Mouse (Mus musculus) CH12.LX (cell line): ENCODE measurements at regions not wholly inside any gene's neighbourhood (a gene's known extent, or its start where the extent isn't known, plus 50 kb on each side); places are given as distances from the start of the nearest gene placed in this dataset.

ENCODE experiments used
- DNase-seq: peaks from one replicate; pipeline ENCODE4 v3.0.0-alpha.2; 2013; ENCODE audit errors: extremely low read depth
- H3K27ac ChIP-seq: 2 replicates; pipeline ENCODE4 v1.5.1; 2012; ENCODE audit warnings: low read depth, mild to moderate bottlenecking, control low read depth, moderate library complexity; ENCODE audit not compliant: insufficient read depth
- H3K27me3 ChIP-seq: replicated peaks from 2 replicates; pipeline ENCODE3; 2012; ENCODE audit warnings: inconsistent platforms
- H3K36me3 ChIP-seq, 2 experiments: replicated peaks in 1 of 2; 2 replicates each; pipeline versions ENCODE3 to v1.6.1; 2012; ENCODE audit warnings: inconsistent platforms in 1 of 2, low read length in 1 of 2, mild to moderate bottlenecking in 1 of 2, mixed read lengths in 1 of 2, moderate library complexity in 1 of 2; ENCODE audit not compliant: control insufficient read depth in 1 of 2, insufficient read depth in 1 of 2
- H3K4me1 ChIP-seq, 2 experiments: 2 replicates each; pipeline ENCODE4 v1.6.1; 2012; ENCODE audit warnings: inconsistent platforms in 1 of 2, moderate library complexity in 1 of 2; ENCODE audit not compliant: insufficient read depth in 2 of 2, control insufficient read depth in 1 of 2
- H3K4me2 ChIP-seq: 2 replicates; pipeline ENCODE4 v1.6.1; 2012; ENCODE audit warnings: low read depth, mild to moderate bottlenecking, control low read depth; ENCODE audit not compliant: poor library complexity, insufficient read depth, severe bottlenecking
- H3K4me3 ChIP-seq, 3 experiments: fragments of 150-350 bp in 1 of 3; sonication (generic) in 1 of 3; replicated peaks in 1 of 3; 2 replicates each; pipeline versions ENCODE3 to v1.5.1; 2011 to 2012; ENCODE audit warnings: low read depth in 2 of 3, low read length in 2 of 3, mild to moderate bottlenecking in 2 of 3, moderate library complexity in 2 of 3, control low read depth in 1 of 3, improper control_type of control experiment in 1 of 3, inconsistent platforms in 1 of 3, mixed read lengths in 1 of 3; ENCODE audit not compliant: poor library complexity in 1 of 3
- H3K79me2 ChIP-seq: replicated peaks from 2 replicates; pipeline ENCODE4 v1.6.1; 2012; ENCODE audit warnings: mild to moderate bottlenecking, moderate library complexity; ENCODE audit not compliant: control insufficient read depth, poor library complexity, insufficient read depth, severe bottlenecking; ENCODE audit errors: extremely low read depth
- H3K9ac ChIP-seq: 2 replicates; pipeline ENCODE4 v1.6.1; 2012; ENCODE audit warnings: low read depth, mild to moderate bottlenecking, control low read depth, moderate library complexity; ENCODE audit not compliant: insufficient read depth
- H3K9me3 ChIP-seq: replicated peaks from 2 replicates; pipeline ENCODE3; 2012; ENCODE audit warnings: low read length, inconsistent platforms, mixed read lengths
- BHLHE40 ChIP-seq: IDR thresholded peaks from 2 replicates; pipeline ENCODE4 v1.6.1; 2011; ENCODE audit warnings: mild to moderate bottlenecking, low read depth, low read length, improper control_type of control experiment
- CHD1 ChIP-seq: IDR thresholded peaks from 2 replicates; pipeline ENCODE4 v1.6.1; 2012; ENCODE audit warnings: low read depth, low read length, improper control_type of control experiment, inconsistent platforms
- CTCF ChIP-seq, 2 experiments: IDR thresholded peaks in 1 of 2; conservative IDR thresholded peaks in 1 of 2; 2 replicates each; pipeline ENCODE4 v1.5.1; 2011 to 2012; ENCODE audit warnings: low read depth in 2 of 2, low read length in 2 of 2, improper control_type of control experiment in 1 of 2, inconsistent platforms in 1 of 2, mild to moderate bottlenecking in 1 of 2, moderate library complexity in 1 of 2
- EP300 ChIP-seq: IDR thresholded peaks from 2 replicates; pipeline ENCODE4 v1.6.1; 2011; ENCODE audit warnings: low read length, improper control_type of control experiment
- ETS1 ChIP-seq: conservative IDR thresholded peaks from 2 replicates; pipeline ENCODE4 v1.6.1; 2012; ENCODE audit warnings: low read depth, mild to moderate bottlenecking, inconsistent platforms, low read length, improper control_type of control experiment, moderate library complexity
- GABPA ChIP-seq: IDR thresholded peaks from 2 replicates; pipeline ENCODE4 v1.6.1; 2012; ENCODE audit warnings: low read depth, low read length, improper control_type of control experiment, inconsistent platforms; ENCODE audit not compliant: insufficient replicate concordance
- HCFC1 ChIP-seq: IDR thresholded peaks from 2 replicates; pipeline ENCODE4 v1.6.1; 2012; ENCODE audit warnings: low read depth, mild to moderate bottlenecking, inconsistent platforms, low read length, improper control_type of control experiment
- IRF4 ChIP-seq: IDR thresholded peaks from 2 replicates; pipeline ENCODE4 v1.6.1; 2014; ENCODE audit warnings: low read depth, mild to moderate bottlenecking, inconsistent platforms, low read length, improper control_type of control experiment
- JUN ChIP-seq: IDR thresholded peaks from 2 replicates; pipeline ENCODE4 v1.6.1; 2011; ENCODE audit warnings: low read depth, mild to moderate bottlenecking, low read length, improper control_type of control experiment, moderate library complexity; ENCODE audit not compliant: insufficient read depth
- KAT2A ChIP-seq: IDR thresholded peaks from 2 replicates; pipeline ENCODE4 v1.6.1; 2012; ENCODE audit warnings: low read length, improper control_type of control experiment, inconsistent platforms; ENCODE audit not compliant: insufficient replicate concordance
- MAX ChIP-seq: IDR thresholded peaks from 2 replicates; pipeline ENCODE4 v1.6.1; 2011; ENCODE audit warnings: low read length, improper control_type of control experiment
- MYC ChIP-seq: IDR thresholded peaks from 2 replicates; pipeline ENCODE4 v1.6.1; 2011; ENCODE audit warnings: low read depth, mild to moderate bottlenecking, improper control_type of control experiment, low read length
- SIN3A ChIP-seq: IDR thresholded peaks from 2 replicates; pipeline ENCODE4 v1.6.1; 2012; ENCODE audit warnings: low read length, improper control_type of control experiment, inconsistent platforms
- TCF12 ChIP-seq: IDR thresholded peaks from 2 replicates; pipeline ENCODE4 v1.6.1; 2014; ENCODE audit warnings: low read depth, mild to moderate bottlenecking, inconsistent platforms, low read length, improper control_type of control experiment
- UBTF ChIP-seq: IDR thresholded peaks from 2 replicates; pipeline ENCODE4 v1.6.1; 2012; ENCODE audit warnings: low read depth, mild to moderate bottlenecking, inconsistent platforms, low read length, improper control_type of control experiment, moderate library complexity
- ZC3H11A ChIP-seq: IDR thresholded peaks from 2 replicates; pipeline ENCODE4 v1.6.1; 2012; ENCODE audit warnings: low read depth, mild to moderate bottlenecking, inconsistent platforms, low read length, improper control_type of control experiment
- ZKSCAN1 ChIP-seq: IDR thresholded peaks from 2 replicates; pipeline ENCODE4 v1.6.1; 2012; ENCODE audit warnings: low read depth, inconsistent platforms, low read length, improper control_type of control experiment, borderline replicate concordance
- ZMIZ1 ChIP-seq: IDR thresholded peaks from 2 replicates; pipeline ENCODE4 v1.6.1; 2012; ENCODE audit warnings: low read depth, mild to moderate bottlenecking, inconsistent platforms, low read length, improper control_type of control experiment
- dilution Hi-C: fragments of 300-500 bp; cut with MboI; formaldehyde crosslinking; loops from 2 replicates; pipeline ENCODE4 v1.14.3; 2020; ENCODE audit warnings: low sequenced_read_pairs; ENCODE audit not compliant: extremely low pct_unique_long_range_greater_than_20kb, extremely low pct_ligation_motif_present
- in situ Hi-C: fragments of 300-500 bp; cut with MboI; formaldehyde crosslinking; loops from 3 replicates; pipeline ENCODE4 v1.14.3; 2019; ENCODE audit warnings: low sequenced_read_pairs, low pct_ligation_motif_present, low pct_unique_long_range_greater_than_20kb, mixed read lengths

- Histone ChIP-seq H3K36me3 (no peaks in the 10 kb centered on the region), H3K79me2 (no peaks in the 10 kb centered on the region), H3K4me2 (no peak overlapping the region), H3K9me3 (peaks cover 42% of the 10 kb centered on the region), H3K4me1 (no peaks in the 10 kb centered on the region), H3K9ac (no peak overlapping the region), H3K4me3 (no peak overlapping the region), H3K27ac (no peak overlapping the region), H3K27me3 (no peaks in the 10 kb centered on the region)
- no peak for DNase-seq
- TF ChIP-seq SIN3A (no peak), MYC (no peak), BHLHE40 (no peak), MAX (no peak), EP300 (no peak), KAT2A (no peak)
- in situ Hi-C loops = no loop called here
- dilution Hi-C loops = no loop called here
Measured at GRCm38 (mm10) chr16:79386421-79386820, 295.5 kb upstream of the Tmprss15 start.

DNA sequence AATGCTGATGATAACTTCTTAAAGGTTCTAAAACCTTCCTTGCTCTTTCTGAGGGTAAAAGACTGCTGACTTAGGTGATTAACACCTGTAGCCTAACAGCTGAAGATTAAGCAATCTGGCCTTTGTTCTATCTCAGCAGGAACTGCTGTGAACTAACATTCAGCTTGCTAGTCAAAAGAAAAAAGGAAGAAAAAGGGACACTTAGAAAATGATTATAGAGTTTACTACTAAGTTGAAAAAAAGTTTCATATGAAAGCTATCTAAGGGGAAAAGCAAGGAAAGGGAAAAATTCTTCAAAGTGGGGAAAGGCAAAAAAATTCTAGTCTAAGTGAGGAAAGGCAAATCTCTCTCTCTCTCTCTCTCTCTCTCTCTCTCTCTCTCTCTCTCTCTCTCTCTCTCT lies 259.2 kb upstream of the Tmprss15 start:
- no peak overlapping the region for H3K9ac ChIP-seq
- TF ChIP-seq TCF12 (no peak), IRF4 (no peak), CHD1 (no peak), ZMIZ1 (no peak), CTCF (conservative IDR thresholded peaks at IDR 0.05 in 1 of 2, IDR thresholded peaks at IDR 0.05 in 1 of 2; ENCODE audit: low read depth in 2 of 2, low read length in 2 of 2) (no peak), JUN (no peak), UBTF (no peak), ZKSCAN1 (no peak), GABPA (no peak), ETS1 (no peak), SIN3A (no peak), ZC3H11A (no peak), HCFC1 (no peak), EP300 (no peak), KAT2A (no peak)
- TF ChIP-seq, all 38 proteins: peak for 0
- Histone ChIP-seq H3K36me3 (no peaks in the 10 kb centered on the region), H3K4me2 (no peak overlapping the region), H3K4me1 (no peaks in the 10 kb centered on the region), H3K27ac (no peak overlapping the region), H3K4me3 (no peak overlapping the region), H3K27me3 (no peaks in the 10 kb centered on the region), H3K9me3 (peaks cover 15% of the 10 kb centered on the region), H3K79me2 (no peaks in the 10 kb centered on the region)
- no peak for DNase-seq
- dilution Hi-C loops (no loop called here), in situ Hi-C loops (no loop called here)
